Mouse (Mus musculus): ENCODE measurements at regions not wholly inside any gene's neighbourhood (a gene's known extent, or its start where the extent isn't known, plus 50 kb on each side); places are given as distances from the start of the nearest gene placed in this dataset.
A peak's percentile ranks its signal among the peaks of the same experiment; 100 is the strongest.

GRCm38 (mm10) chr3:99645318-99645717, 239.9 kb upstream of the Spag17 start:
- Histone ChIP-seq H3K4me2 (replicated peaks; ENCODE audit: low read depth, low read length, severe bottlenecking) (no peak overlapping the region), H3K36me3 (ENCODE audit: control insufficient read depth, insufficient read depth, low read length) (no peaks in the 10 kb centered on the region), H3K9me3 (ENCODE audit: control insufficient read depth, low read length) (no peaks in the 10 kb centered on the region), H3K4me3 (replicated peaks; ENCODE audit: low read length) (no peak overlapping the region), H3K27me3 (ENCODE audit: control insufficient read depth, insufficient read depth, low read length) (no peaks in the 10 kb centered on the region), H3K4me1 (ENCODE audit: control insufficient read depth, insufficient read depth, low read length) (0 out of 2 replicates have a peak, but pooled peaks cover 4% of the 10 kb centered on the region), H3K27ac (replicated peaks; ENCODE audit: low read depth, low read length) (no peak overlapping the region), H3K9ac (ENCODE audit: low read depth, low read length, severe bottlenecking) (no peak overlapping the region)
- WGBS: 89% methylated on average over 4 of the region's 4 CpGs
- ATAC-seq (ENCODE audit: low FRiP score, low read depth) (no peak), DNase-seq (ENCODE audit: low spot score) (no peak)
- TF ChIP-seq POLR2A (IDR thresholded peaks at IDR 0.05; ENCODE audit: borderline replicate concordance, extremely low read depth, insufficient read depth, insufficient read length): no peak

GRCm38 (mm10) chr3:99657617-99658016, 227.6 kb upstream of the Spag17 start:
- Histone ChIP-seq H3K9ac (ENCODE audit: low read depth, low read length, severe bottlenecking) (no peak overlapping the region), H3K36me3 (ENCODE audit: control insufficient read depth, insufficient read depth, low read length) (no peaks in the 10 kb centered on the region), H3K27ac (replicated peaks; ENCODE audit: low read depth, low read length) (no peak overlapping the region), H3K27me3 (ENCODE audit: control insufficient read depth, insufficient read depth, low read length) (no peaks in the 10 kb centered on the region), H3K9me3 (ENCODE audit: control insufficient read depth, low read length) (no peaks in the 10 kb centered on the region), H3K4me1 (ENCODE audit: control insufficient read depth, insufficient read depth, low read length) (no peaks in the 10 kb centered on the region), H3K4me3 (replicated peaks; ENCODE audit: low read length) (no peak overlapping the region), H3K4me2 (replicated peaks; ENCODE audit: low read depth, low read length, severe bottlenecking) (no peak overlapping the region)
- no peak for ATAC-seq (ENCODE audit: low FRiP score, low read depth)
- TF ChIP-seq POLR2A (IDR thresholded peaks at IDR 0.05; ENCODE audit: borderline replicate concordance, extremely low read depth, insufficient read depth, insufficient read length): no peak
- DNase-seq (ENCODE audit: low spot score): no peak
- WGBS: 80% methylated on average over 5 of the region's 5 CpGs

GRCm38 (mm10) chr3:99663783-99664182, 221.4 kb upstream of the Spag17 start:
- H3K4me1 ChIP-seq (ENCODE audit: control insufficient read depth, insufficient read depth, low read length): peaks cover 25% of the 10 kb centered on the region
- ATAC-seq (ENCODE audit: low FRiP score, low read depth): no peak
- no peak overlapping the region for H3K9ac ChIP-seq (ENCODE audit: low read depth, low read length, severe bottlenecking)
- H3K27ac ChIP-seq (replicated peaks; ENCODE audit: low read depth, low read length): no peak overlapping the region
- no peak overlapping the region for H3K4me3 ChIP-seq (replicated peaks; ENCODE audit: low read length)
- DNase-seq (ENCODE audit: low spot score): peak; percentile 47
- no peaks in the 10 kb centered on the region for H3K36me3 ChIP-seq (ENCODE audit: control insufficient read depth, insufficient read depth, low read length)
- no peaks in the 10 kb centered on the region for H3K27me3 ChIP-seq (ENCODE audit: control insufficient read depth, insufficient read depth, low read length)
- no peak overlapping the region for H3K4me2 ChIP-seq (replicated peaks; ENCODE audit: low read depth, low read length, severe bottlenecking)
- WGBS: 16% methylated on average over 6 of the region's 6 CpGs
- no peak for TF ChIP-seq POLR2A (IDR thresholded peaks at IDR 0.05; ENCODE audit: borderline replicate concordance, extremely low read depth, insufficient read depth, insufficient read length)
- H3K9me3 ChIP-seq (ENCODE audit: control insufficient read depth, low read length): no peaks in the 10 kb centered on the region

GRCm38 (mm10) chr3:99665363-99665762, 219.8 kb upstream of the Spag17 start:
- no peaks in the 10 kb centered on the region for H3K36me3 ChIP-seq (ENCODE audit: control insufficient read depth, insufficient read depth, low read length)
- H3K27me3 ChIP-seq (ENCODE audit: control insufficient read depth, insufficient read depth, low read length): no peaks in the 10 kb centered on the region
- no peak overlapping the region for H3K4me3 ChIP-seq (replicated peaks; ENCODE audit: low read length)
- TF ChIP-seq POLR2A (IDR thresholded peaks at IDR 0.05; ENCODE audit: borderline replicate concordance, extremely low read depth, insufficient read depth, insufficient read length): no peak
- DNase-seq (ENCODE audit: low spot score) (no peak), ATAC-seq (ENCODE audit: low FRiP score, low read depth) (no peak)
- H3K27ac ChIP-seq (replicated peaks; ENCODE audit: low read depth, low read length): no peak overlapping the region
- peaks cover 25% of the 10 kb centered on the region for H3K4me1 ChIP-seq (ENCODE audit: control insufficient read depth, insufficient read depth, low read length)
- H3K9ac ChIP-seq (ENCODE audit: low read depth, low read length, severe bottlenecking): no peak overlapping the region
- H3K9me3 ChIP-seq (ENCODE audit: control insufficient read depth, low read length): no peaks in the 10 kb centered on the region
- WGBS: 48% methylated on average over 5 of the region's 5 CpGs
- no peak overlapping the region for H3K4me2 ChIP-seq (replicated peaks; ENCODE audit: low read depth, low read length, severe bottlenecking)

- TF ChIP-seq POLR2A (IDR thresholded peaks at IDR 0.05; ENCODE audit: borderline replicate concordance, extremely low read depth, insufficient read depth, insufficient read length): no peak
- H3K4me1 ChIP-seq (ENCODE audit: control insufficient read depth, insufficient read depth, low read length): peaks cover 25% of the 10 kb centered on the region
- no peak overlapping the region for H3K4me3 ChIP-seq (replicated peaks; ENCODE audit: low read length)
- DNase-seq (ENCODE audit: low spot score) (peak; percentile 51), ATAC-seq (ENCODE audit: low FRiP score, low read depth) (peak; percentile 76)
- no peak overlapping the region for H3K4me2 ChIP-seq (replicated peaks; ENCODE audit: low read depth, low read length, severe bottlenecking)
- WGBS: 14% methylated on average over 10 of the region's 10 CpGs
- H3K27me3 ChIP-seq (ENCODE audit: control insufficient read depth, insufficient read depth, low read length): no peaks in the 10 kb centered on the region
- H3K9me3 ChIP-seq (ENCODE audit: control insufficient read depth, low read length): no peaks in the 10 kb centered on the region
- peak overlapping the region; percentile 59; the same call in 1 of the 2 replicates for H3K27ac ChIP-seq (replicated peaks; ENCODE audit: low read depth, low read length)
- no peak overlapping the region for H3K9ac ChIP-seq (ENCODE audit: low read depth, low read length, severe bottlenecking)
- no peaks in the 10 kb centered on the region for H3K36me3 ChIP-seq (ENCODE audit: control insufficient read depth, insufficient read depth, low read length)
Measured at GRCm38 (mm10) chr3:99665902-99666768, 219.1 kb upstream of the Spag17 start.

Measured in limb, embryonic 14.5 days (tissue).